23 mouse cellular contexts compared by ENCODE assay signal in genomic region chr8:85556986-85557600, GRCm38 (mm10). TPM values are rescaled to one million over a fixed set of nuclear protein-coding genes. Genes with fewer than 3 reads are reported as not detected.
DNase-seq lines count a peak whose midpoint lies in the region; ATAC-seq and TF ChIP-seq lines count a peak whose summit lies in the region.
"Had no signal": no experiment of that assay in that cellular context is flagged by ENCODE, and none has a peak within 500 bp of the region (broad histone marks: within the 10 kb centered on the region; RNA-seq: fewer than 3 reads in every experiment).

No protein-coding gene starts in this region.

- no peaks in the 10 kb centered on the region for H3K9me3 ChIP-seq in liver, postnatal 0 days (ENCODE audit: low read length)
- H3K9me3 ChIP-seq in lung, postnatal 0 days (ENCODE audit: low read length), result no peaks in the 10 kb centered on the region
- H3K9me3 ChIP-seq: embryonic facial prominence, embryonic 15.5 days; forebrain, embryonic 10.5 days; G1E; hindbrain, embryonic 13.5 days; lung, embryonic 15.5 days had no signal

- H3K4me3 ChIP-seq in liver, postnatal 0 days (ENCODE audit: low read depth, low read length), result no peak overlapping the region
- no peak overlapping the region for H3K4me3 ChIP-seq in lung, postnatal 0 days (ENCODE audit: low read depth, low read length)
- H3K4me3 ChIP-seq: forebrain, embryonic 10.5 days; layer of hippocampus, adult 2 months; lung, embryonic 15.5 days had no signal

- H3K4me2 ChIP-seq in liver, postnatal 0 days (ENCODE audit: low read depth, low read length), result no peak overlapping the region
- H3K4me2 ChIP-seq in lung, postnatal 0 days (replicated peaks; ENCODE audit: low read depth, low read length), result no peak overlapping the region
- H3K4me2 ChIP-seq: embryonic facial prominence, embryonic 15.5 days; midbrain, embryonic 11.5 days had no signal

- WGBS in liver, postnatal 0 days (ENCODE audit: insufficient replicate concordance), result 66% methylated on average over 2 of the region's 2 CpGs
- WGBS in lung, postnatal 0 days, result 82% methylated on average over 2 of the region's 2 CpGs

- H3K4me1 ChIP-seq in liver, postnatal 0 days (ENCODE audit: insufficient read depth), result peaks cover 18% of the 10 kb centered on the region
- H3K4me1 ChIP-seq in lung, postnatal 0 days (ENCODE audit: insufficient read depth, low read depth, low read length), result no peaks in the 10 kb centered on the region
- H3K4me1 ChIP-seq: lung, embryonic 15.5 days had no signal

- DNase-seq in heart, adult 11 months, result peak; percentile 67
- no peak for DNase-seq in heart, adult 18-20 months
- DNase-seq in 3T3-L1 (ENCODE audit: low read depth, low spot score), result peak; percentile 39
- peak; percentile 31 for DNase-seq in adipocyte (ENCODE audit: low spot score)
- no peak for DNase-seq in liver, postnatal 0 days
- DNase-seq in lung, postnatal 0 days (ENCODE audit: low spot score), result no peak
- no peak for DNase-seq in urinary bladder, postnatal 25 days (ENCODE audit: low spot score)
- DNase-seq: adrenal gland, postnatal 14 days; cerebellum, adult 11 months; cerebellum, adult 9-11 months; kidney, adult 9 months; kidney, postnatal 14 days; lung, postnatal 4 days had no signal

- no peak overlapping the region for H3K9ac ChIP-seq in liver, postnatal 0 days (replicated peaks)
- no peak overlapping the region for H3K9ac ChIP-seq in lung, postnatal 0 days (replicated peaks; ENCODE audit: low read depth)
- H3K9ac ChIP-seq: embryonic facial prominence, embryonic 15.5 days; lung, embryonic 15.5 days had no signal

- no peak for ATAC-seq in liver, postnatal 0 days
- ATAC-seq in lung, postnatal 0 days, result no peak
- no peak for ATAC-seq in erythroblast, adult 5-6 weeks (replicated peaks; ENCODE audit: low FRiP score, poor library complexity, severe bottlenecking)
- ATAC-seq: activated CD4-positive, CD25-positive, alpha-beta regulatory T cell, adult 4 months; forebrain, embryonic 16.5 days had no signal

- H3K36me3 ChIP-seq in liver, postnatal 0 days (replicated peaks; ENCODE audit: insufficient read depth, low read length), result peaks cover 7% of the 10 kb centered on the region
- H3K36me3 ChIP-seq in lung, postnatal 0 days (ENCODE audit: insufficient read depth, low read length), result no peaks in the 10 kb centered on the region

- no peaks in the 10 kb centered on the region for H3K27me3 ChIP-seq in liver, postnatal 0 days (ENCODE audit: insufficient read depth, low read length)
- no peaks in the 10 kb centered on the region for H3K27me3 ChIP-seq in lung, postnatal 0 days (replicated peaks; ENCODE audit: insufficient read depth, low read length)
- H3K27me3 ChIP-seq: embryonic facial prominence, embryonic 15.5 days; hindbrain, embryonic 13.5 days; lung, embryonic 15.5 days had no signal

- no peak for TF ChIP-seq EP300 in liver, postnatal 0 days (IDR thresholded peaks at IDR 0.05; ENCODE audit: low read depth)
- TF ChIP-seq EP300 in lung, postnatal 0 days (IDR thresholded peaks at IDR 0.05), result no peak

- 0 out of 2 replicates have a peak overlapping the region, but pooled peaks have one; percentile 19 for H3K27ac ChIP-seq in liver, postnatal 0 days (ENCODE audit: low read depth)
- H3K27ac ChIP-seq in lung, postnatal 0 days (ENCODE audit: low read length), result no peak overlapping the region
- H3K27ac ChIP-seq: embryonic facial prominence, embryonic 15.5 days; forebrain, embryonic 10.5 days; hindbrain, embryonic 13.5 days; lung, embryonic 15.5 days had no signal

- no peak for TF ChIP-seq CTCF in liver, postnatal 0 days (IDR thresholded peaks at IDR 0.05; ENCODE audit: low read depth)
- TF ChIP-seq CTCF in lung, postnatal 0 days (IDR thresholded peaks at IDR 0.05), result no peak

RNA-seq across cellular contexts. Expression of gene Dnaja2, which starts 1.9 kb away (rescaled TPM):
- total RNA-seq in heart, adult 18-20 months (2021), result 100 to 1,000 TPM; 284 to 287 TPM
- 82.9 and 89.2 TPM in 2 replicates for polyA plus RNA-seq in liver, postnatal 0 days (2015; fragmentation: Nextera tagmentation; extraction: Ambion mirVana)
- 95.7 and 107 TPM in 2 replicates for polyA plus RNA-seq in lung, postnatal 0 days (2015; fragmentation: Nextera tagmentation; extraction: Ambion mirVana)
- total RNA-seq in erythroblast, adult 5-6 weeks (2015; ENCODE audit: low replicate concordance), result 23.1 and 36.6 TPM in 2 replicates
- total RNA-seq in erythroblast, adult 5-6 weeks (2017; ENCODE audit: low replicate concordance), result 28.7 and 35.5 TPM in 2 replicates

Comparison
In these comparisons a context has a peak if more than half of its experiments do, and no peak if none do; other contexts are left out.
1. DNase-seq: peak in heart, adult 11 months (single experiment), 3T3-L1 (single experiment) and adipocyte (single experiment); none in heart, adult 18-20 months (0 of 2), liver, postnatal 0 days (single experiment), lung, postnatal 0 days (single experiment) and urinary bladder, postnatal 25 days (single experiment).
2. RNA of gene Dnaja2, which starts 1.9 kb away (total RNA-seq): 284 to 287 TPM in heart, adult 18-20 months; 23.1 to 36.6 TPM in erythroblast, adult 5-6 weeks; every median in the first group is over 4 times any median in the second.